Mouse (Mus musculus): ENCODE measurements around the gene Nt5c2.

Nt5c2 gene

GRCm38 (mm10) chr19:46965496-46965895, 49.5 kb downstream of the Nt5c2 start:
- DNase-seq: no peak

GRCm38 (mm10) chr19:46964353-46964752, 50.6 kb downstream of the Nt5c2 start:
- DNase-seq: no peak

- no peak for DNase-seq
Observed at GRCm38 (mm10) chr19:46963440-46963839, 51.5 kb downstream of the Nt5c2 start.

GRCm38 (mm10) chr19:46962841-46963240, 52.1 kb downstream of the Nt5c2 start:
- no peak for DNase-seq

DNA sequence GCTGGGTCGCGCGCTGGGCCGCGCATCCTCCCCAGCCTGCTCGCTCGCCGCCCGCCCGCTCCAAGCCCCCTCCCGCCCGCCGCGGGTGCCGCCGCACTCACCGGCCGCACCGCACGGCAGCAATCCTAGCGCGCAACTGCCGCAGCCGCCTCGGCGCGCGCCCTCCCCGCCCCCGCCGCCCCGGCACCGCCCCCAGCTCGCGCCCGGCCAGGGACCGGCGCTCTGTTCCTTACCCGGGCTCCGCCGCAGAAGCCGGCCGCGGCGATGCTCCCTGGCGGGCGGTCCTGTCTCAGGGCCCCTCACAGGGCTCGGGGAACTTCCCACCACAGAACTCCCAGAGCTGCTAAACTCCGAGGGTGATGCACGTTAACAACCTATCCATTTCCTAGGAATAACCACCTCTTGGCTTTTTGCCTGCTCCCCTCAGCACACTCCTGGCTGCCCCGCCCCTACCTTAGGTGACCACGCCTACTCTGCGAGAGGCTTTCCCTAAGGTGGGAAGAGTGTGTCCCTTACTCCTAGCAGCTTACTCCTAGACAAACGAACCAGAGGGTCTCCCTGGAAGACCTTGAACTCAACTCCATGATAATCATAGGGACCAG, 52.7 kb downstream of the Nt5c2 start:
- peak; percentile 84 to 86 for DNase-seq

- peak; percentile 80 to 85 for DNase-seq
Observed at GRCm38 (mm10) chr19:46961652-46962051, 53.3 kb downstream of the Nt5c2 start.

GRCm38 (mm10) chr19:46961047-46961651, 53.8 kb downstream of the Nt5c2 start:
- DNase-seq: no peak

GRCm38 (mm10) chr19:46960101-46961046, 54.6 kb downstream of the Nt5c2 start:
- DNase-seq: no peak

GRCm38 (mm10) chr19:46959536-46959935, 55.4 kb downstream of the Nt5c2 start:
- DNase-seq: no peak

GRCm38 (mm10) chr19:46958566-46958965, 56.4 kb downstream of the Nt5c2 start:
- DNase-seq: no peak

DNA sequence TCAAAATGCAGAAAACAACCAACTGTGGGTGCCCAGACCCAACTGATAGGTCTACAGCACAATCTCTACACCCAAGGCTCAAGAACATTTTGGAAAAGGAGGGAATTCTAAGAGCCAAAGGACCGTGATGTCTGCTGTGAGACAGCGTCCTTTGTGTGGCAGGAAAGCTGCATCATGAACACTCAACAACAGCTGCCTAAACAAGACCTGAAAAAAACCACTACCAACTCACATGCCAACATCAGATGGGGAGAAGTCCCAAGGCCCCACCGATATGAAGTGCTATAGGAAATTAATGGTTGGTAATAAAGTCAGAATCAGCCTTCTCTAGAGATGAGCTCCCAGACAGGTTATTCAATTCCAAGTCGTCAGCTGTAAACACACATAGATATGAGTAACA, 57.0 kb downstream of the Nt5c2 start:
- DNase-seq: no peak

DNA sequence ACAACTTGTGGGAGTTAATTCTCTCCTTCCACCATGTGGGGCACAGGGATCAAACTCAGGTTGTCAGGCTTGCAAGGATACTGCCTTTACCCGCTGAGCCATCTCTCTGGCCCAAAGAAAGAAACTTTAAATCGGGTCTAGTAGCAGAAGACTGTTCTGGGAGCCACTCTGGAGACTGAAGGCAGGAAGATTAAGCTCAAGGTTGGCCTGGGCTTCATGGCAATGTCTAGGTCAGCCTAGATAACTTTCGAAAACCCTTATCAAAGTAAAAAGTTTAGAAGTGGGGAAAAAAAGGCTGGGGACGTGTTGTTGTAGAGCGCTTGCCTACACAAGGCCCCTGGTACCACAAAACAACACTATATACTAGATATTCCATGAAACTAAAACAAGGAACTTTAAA, 58.0 kb downstream of the Nt5c2 start:
- no peak for DNase-seq

DNA sequence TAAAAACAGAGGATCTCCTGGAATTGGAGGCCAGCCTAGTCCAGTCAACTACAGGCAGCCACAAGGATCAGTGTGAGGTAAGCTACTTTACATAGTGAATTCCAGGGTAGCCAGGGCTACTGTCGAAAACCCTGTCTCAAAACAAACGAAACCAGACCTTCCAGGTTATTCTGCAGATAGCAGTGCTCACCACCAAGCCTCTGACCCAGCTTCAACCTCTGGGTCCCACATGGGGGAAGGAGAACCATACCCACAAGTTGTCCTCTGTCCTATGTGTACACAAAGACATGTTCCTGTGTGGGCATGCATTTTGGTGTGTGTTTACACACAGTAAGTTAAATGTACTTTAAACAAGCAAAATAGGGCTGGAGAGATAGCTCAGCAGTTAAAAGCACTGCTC, 58.5 kb downstream of the Nt5c2 start:
- DNase-seq: no peak

DNA sequence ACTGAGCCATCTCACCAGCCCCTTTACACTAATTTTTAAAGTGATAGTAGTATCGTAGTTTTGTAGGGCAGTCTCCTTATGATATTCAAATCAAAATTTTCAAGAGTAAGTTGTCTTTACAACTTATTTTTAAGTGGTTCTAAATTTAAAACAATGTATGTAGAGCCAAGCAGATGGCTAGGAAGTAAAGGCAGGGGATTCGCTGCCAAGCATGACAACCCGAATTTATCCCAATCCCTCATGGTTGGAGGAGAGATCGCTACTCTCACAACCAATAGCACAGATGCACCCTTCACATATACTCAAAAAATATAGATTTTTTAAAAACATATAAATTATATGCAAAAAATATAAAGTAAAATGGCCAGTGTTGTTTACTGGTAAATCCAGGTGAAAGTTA, 59.3 kb downstream of the Nt5c2 start:
- no peak for DNase-seq

GRCm38 (mm10) chr19:46953536-46953935, 61.4 kb downstream of the Nt5c2 start:
- DNase-seq: no peak

- no peak for DNase-seq
Observed at GRCm38 (mm10) chr19:46952986-46953385, 62.0 kb downstream of the Nt5c2 start.

DNA sequence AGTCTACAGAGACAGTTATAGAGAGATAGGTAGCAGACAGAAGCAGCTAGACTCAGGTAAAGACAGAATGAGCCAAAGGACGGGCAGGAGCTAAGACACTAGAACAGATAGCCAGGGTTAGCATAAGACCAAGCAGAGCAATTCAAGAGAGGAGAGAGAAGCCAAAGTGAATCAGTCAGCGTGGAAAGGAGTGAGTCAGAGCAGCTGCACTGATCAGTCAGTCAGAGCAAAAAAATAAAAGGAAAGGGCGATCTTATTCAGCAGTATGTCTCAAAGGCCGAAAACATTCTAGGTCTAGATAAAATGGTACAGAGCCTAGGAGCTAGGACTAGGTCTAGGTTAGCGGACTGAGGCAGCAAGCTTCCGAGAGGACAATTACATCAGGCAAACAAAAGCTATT, 70.6 kb downstream of the Nt5c2 start:
- DNase-seq: no peak

GRCm38 (mm10) chr19:46937173-46937572, 77.8 kb downstream of the Nt5c2 start:
- no peak for DNase-seq

DNA sequence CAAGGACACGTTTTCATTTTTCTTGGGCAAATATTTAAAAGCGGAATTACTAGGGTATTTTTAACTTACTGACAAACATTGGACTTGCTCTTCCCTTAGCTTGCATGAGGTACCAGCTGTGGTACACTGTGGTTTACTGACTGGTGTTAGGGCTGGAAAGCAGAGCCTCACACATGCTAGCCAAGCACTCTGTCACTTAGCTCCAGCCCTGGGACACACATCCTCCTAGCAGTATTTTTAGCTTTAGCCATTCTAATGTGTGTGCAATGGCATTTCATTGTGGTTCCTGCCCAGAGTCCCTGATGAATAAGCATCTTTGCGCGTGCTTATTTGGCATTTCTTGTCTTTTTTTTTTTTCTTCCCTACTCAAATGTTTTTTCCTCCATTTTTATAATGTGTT, 80.9 kb downstream of the Nt5c2 start:
- DNase-seq: no peak

DNA sequence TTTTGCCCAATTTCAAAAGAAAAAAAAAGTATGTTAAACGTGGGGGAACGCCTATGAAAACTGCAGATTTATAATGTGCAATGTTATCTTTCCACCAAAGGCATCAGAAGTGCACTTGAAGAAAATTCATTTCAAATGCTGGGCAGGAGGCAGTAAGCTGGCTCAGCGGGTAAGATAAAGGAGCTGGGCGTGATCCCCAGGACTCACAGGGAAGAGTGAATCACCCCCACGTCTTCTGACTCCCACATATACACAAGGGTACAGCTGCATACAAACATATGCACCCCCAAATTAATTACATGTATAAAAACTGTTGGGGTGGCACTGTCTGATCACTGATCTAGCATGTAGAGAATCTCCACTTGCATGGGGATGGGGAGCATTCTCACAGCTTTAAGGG, 82.3 kb downstream of the Nt5c2 start:
- no peak for DNase-seq

DNA sequence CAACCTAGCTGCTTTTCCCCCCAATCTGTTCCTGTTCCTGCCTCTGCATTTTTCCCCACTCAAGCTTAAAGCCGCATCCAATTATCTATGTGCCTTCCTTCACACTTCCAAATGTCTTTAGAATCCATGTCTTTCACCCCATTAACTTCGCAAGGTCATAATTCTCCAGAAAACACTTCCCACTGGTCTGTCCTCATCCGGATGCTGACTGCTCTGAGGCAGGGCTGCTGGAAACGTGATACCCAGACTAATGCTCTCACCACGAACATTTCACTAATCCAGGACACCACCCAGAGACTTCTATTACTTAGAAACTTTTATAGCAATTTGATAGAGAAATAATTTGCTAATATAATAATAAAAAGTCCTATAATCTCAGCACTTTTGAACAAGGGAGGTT, 84.9 kb downstream of the Nt5c2 start:
- no peak for DNase-seq

GRCm38 (mm10) chr19:46929044-46929587, 85.8 kb downstream of the Nt5c2 start:
- peak; percentile 15 to 27 for DNase-seq

DNA sequence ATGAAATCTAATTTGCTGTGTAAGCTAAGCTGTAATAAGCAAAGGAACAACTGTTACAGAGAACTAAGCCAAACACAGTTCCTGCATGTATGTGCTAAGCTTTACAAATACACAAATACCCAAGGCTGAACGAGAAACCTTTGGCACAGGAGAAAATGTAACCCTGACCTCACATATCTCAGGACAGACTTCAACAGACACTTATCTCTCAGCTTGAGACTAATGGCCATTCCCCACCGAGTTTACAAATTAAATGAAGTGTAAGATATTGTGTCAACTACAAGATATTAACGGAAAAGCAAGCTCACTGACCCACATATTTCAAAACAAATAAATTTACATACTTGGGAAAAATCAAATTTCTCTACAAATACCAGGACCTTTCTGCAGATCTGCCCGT, 86.8 kb downstream of the Nt5c2 start:
- no peak for DNase-seq

- peak in 1 of 2 experiments; percentile 21 for DNase-seq
Observed at GRCm38 (mm10) chr19:46926951-46927350, 88.0 kb downstream of the Nt5c2 start.

All from thymus, postnatal 36 days (tissue).